Mouse (Mus musculus): ENCODE measurements around the gene Zfp276.

Zfp276 gene

GRCm38 (mm10) chr8:123291716-123292115 lies 37.7 kb downstream of the Zfp276 start:
- DNase-seq (ENCODE audit: low spot score), result no peak

GRCm38 (mm10) chr8:123292281-123292680 lies 38.3 kb downstream of the Zfp276 start:
- no peak for DNase-seq (ENCODE audit: low spot score)

GRCm38 (mm10) chr8:123292785-123293184 lies 38.8 kb downstream of the Zfp276 start:
- DNase-seq (ENCODE audit: low spot score), result no peak

GRCm38 (mm10) chr8:123298301-123298700 lies 44.3 kb downstream of the Zfp276 start:
- no peak for DNase-seq (ENCODE audit: low spot score)

GRCm38 (mm10) chr8:123308738-123309137 lies 54.7 kb downstream of the Zfp276 start:
- no peak for DNase-seq (ENCODE audit: low spot score)

- DNase-seq (ENCODE audit: low spot score), result no peak
Observed at GRCm38 (mm10) chr8:123317781-123318466, 63.9 kb downstream of the Zfp276 start.

GRCm38 (mm10) chr8:123318467-123318911 lies 64.5 kb downstream of the Zfp276 start, which contains the start of gene Fanca:
Gene Fanca (minus strand): TSS chr8:123318576.
- peak; percentile 78 for DNase-seq (ENCODE audit: low spot score)

Measured in ovary, postnatal 14 days (tissue).